Mouse (Mus musculus) MEL (cell line): ENCODE measurements around the gene Net1.

Experiments
- CTCF ChIP-seq, 3 experiments: IDR thresholded peaks in 2 of 3; conservative IDR thresholded peaks in 1 of 3; 2 replicates each; pipeline ENCODE4 v1.5.1; 2011 to 2012; ENCODE audit warnings: low read length in 3 of 3, low read depth in 2 of 3, mild to moderate bottlenecking in 2 of 3, improper control_type of control experiment in 1 of 3, inconsistent platforms in 1 of 3, mixed read lengths in 1 of 3, moderate library complexity in 1 of 3; ENCODE audit not compliant: control insufficient read depth in 1 of 3, insufficient read depth in 1 of 3, poor library complexity in 1 of 3, severe bottlenecking in 1 of 3
- MYC ChIP-seq: IDR thresholded peaks from 2 replicates; pipeline ENCODE4 v1.6.1; 2011; ENCODE audit warnings: low read depth, mild to moderate bottlenecking, low read length, improper control_type of control experiment, moderate library complexity
- POLR2A ChIP-seq, 2 experiments: IDR thresholded peaks; 2 replicates each; pipeline ENCODE4 v1.6.1; 2011 to 2012; ENCODE audit warnings: low read length in 2 of 2, mild to moderate bottlenecking in 2 of 2, control low read depth in 1 of 2, improper control_type of control experiment in 1 of 2, low read depth in 1 of 2, moderate library complexity in 1 of 2; ENCODE audit not compliant: control insufficient read depth in 1 of 2, insufficient read depth in 1 of 2, poor library complexity in 1 of 2
- UBTF ChIP-seq: IDR thresholded peaks from 2 replicates; pipeline ENCODE4 v1.6.1; 2012; ENCODE audit warnings: low read depth, mild to moderate bottlenecking, inconsistent platforms, low read length, improper control_type of control experiment, moderate library complexity, borderline replicate concordance; ENCODE audit not compliant: insufficient read depth
- ZMIZ1 ChIP-seq: IDR thresholded peaks from 2 replicates; pipeline ENCODE4 v1.6.1; 2012; ENCODE audit warnings: low read depth, mild to moderate bottlenecking, inconsistent platforms, low read length, improper control_type of control experiment, moderate library complexity

DNA sequence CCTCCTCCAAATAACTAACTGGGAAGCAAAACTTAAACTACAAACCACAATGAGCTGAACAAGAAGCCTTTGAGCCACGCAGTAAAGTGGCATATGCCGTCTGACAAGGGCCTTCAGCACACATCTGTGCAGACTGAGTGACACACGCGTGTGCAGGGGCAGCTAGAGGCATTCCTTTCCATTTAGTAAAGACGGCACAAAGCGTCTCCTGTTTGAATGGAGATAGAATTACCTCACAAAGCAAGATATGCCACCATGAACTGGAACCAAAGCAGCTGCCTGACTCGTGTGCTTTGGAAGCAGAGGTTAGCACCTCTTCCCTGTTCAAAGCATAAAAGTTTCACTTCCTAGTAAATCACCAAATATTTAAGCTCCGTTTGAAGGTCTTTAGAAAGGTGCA, 28.0 kb downstream of the Net1 start:
- TF ChIP-seq ZMIZ1, result no peak
- no peak for TF ChIP-seq UBTF
- TF ChIP-seq MYC, result no peak
- TF ChIP-seq CTCF (IDR thresholded peaks at IDR 0.05 in 2 of 3, conservative IDR thresholded peaks at IDR 0.05 in 1 of 3; ENCODE audit: control insufficient read depth in 1 of 3, insufficient read depth in 1 of 3, low read depth in 2 of 3, low read length in 3 of 3, poor library complexity in 1 of 3, severe bottlenecking in 1 of 3), result no peak
- TF ChIP-seq POLR2A (IDR thresholded peaks at IDR 0.05; ENCODE audit: control insufficient read depth in 1 of 2, insufficient read depth in 1 of 2, low read depth in 1 of 2, low read length in 2 of 2, poor library complexity in 1 of 2), result no peak
